Mouse (Mus musculus) spleen, adult 2 months (tissue): ENCODE data around the gene Gimap7.

Experiments
- CTCF ChIP-seq: fragments of 200-500 bp; IDR thresholded peaks from 2 replicates; pipeline ENCODE4 v1.5.1; 2011; ENCODE audit warnings: mild to moderate bottlenecking, inconsistent platforms; ENCODE audit not compliant: insufficient read depth, insufficient read length, insufficient replicate concordance; ENCODE audit errors: extremely low read depth
- POLR2A ChIP-seq: fragments of 200-500 bp; IDR thresholded peaks from 2 replicates; pipeline ENCODE4 v1.6.1; 2011; ENCODE audit warnings: low read depth, low read length, inconsistent platforms

DNA sequence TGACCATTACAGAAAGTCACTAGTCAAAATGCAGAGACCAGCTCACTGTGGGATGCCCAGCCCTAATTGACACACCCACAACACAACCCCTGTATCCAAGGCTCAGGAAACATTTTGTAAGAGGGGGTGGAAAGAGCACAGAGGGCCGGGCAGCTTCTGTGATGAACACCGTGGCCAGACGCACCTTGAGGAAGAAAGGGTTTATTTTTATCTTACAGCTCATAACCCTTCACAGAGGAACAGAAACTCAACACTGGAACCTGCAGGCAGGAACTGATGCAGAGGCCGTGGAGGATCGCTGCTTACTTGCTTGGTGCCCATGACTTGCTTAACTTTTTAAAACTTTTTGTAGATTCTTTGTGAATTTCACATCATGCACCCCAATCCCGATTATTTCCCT is 25.5 kb upstream of the Gimap7 start:
- TF ChIP-seq CTCF (no peak), POLR2A (no peak; the same call in 1 of the 2 replicates)
